Mouse (Mus musculus) olfactory bulb, adult 2 months (tissue): ENCODE measurements around the gene Stk38.

ENCODE experiments used
- CTCF ChIP-seq: fragments of 200-500 bp; IDR thresholded peaks from 2 replicates; pipeline ENCODE4 v1.5.1; 2012; ENCODE audit warnings: low read depth, mild to moderate bottlenecking, low read length, moderate library complexity; ENCODE audit not compliant: insufficient read depth
- POLR2A ChIP-seq: fragments of 200-500 bp; IDR thresholded peaks from 2 replicates; pipeline ENCODE4 v1.6.1; 2012; ENCODE audit warnings: mild to moderate bottlenecking, low read depth, low read length, moderate library complexity; ENCODE audit not compliant: insufficient read depth

DNA sequence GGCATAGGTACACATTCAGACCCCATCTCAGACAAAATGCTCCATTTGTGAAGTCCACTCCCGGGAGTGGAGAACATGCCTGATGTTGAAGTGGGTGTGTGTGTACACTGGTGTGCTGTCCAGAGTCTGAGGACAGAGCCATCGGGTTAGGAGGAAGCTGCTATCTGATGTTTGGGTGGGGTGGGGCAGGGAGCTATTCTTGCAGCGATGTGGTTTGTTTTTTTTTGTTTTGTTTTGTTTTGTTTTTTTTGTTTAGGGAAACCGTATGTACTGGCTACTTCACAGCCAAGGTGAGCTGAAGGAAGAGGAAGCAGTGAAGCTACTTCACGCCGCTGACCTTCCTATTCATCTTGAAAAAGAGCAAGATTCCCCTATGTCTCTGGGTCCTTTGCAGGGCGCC, 983 bp downstream of the Stk38 start:
- TF ChIP-seq CTCF (no peak), POLR2A (no peak)
